Mouse (Mus musculus) small intestine, adult 2 months (tissue): ENCODE results near the gene Coro2b.

Source experiments
- CTCF ChIP-seq: fragments of 200-500 bp; IDR thresholded peaks from 2 replicates; pipeline ENCODE4 v1.5.1; 2012; ENCODE audit warnings: low read depth, mild to moderate bottlenecking, control low read depth, inconsistent platforms, low read length, moderate library complexity, mixed read lengths; ENCODE audit not compliant: insufficient replicate concordance, insufficient read length; ENCODE audit errors: extremely low read depth
- POLR2A ChIP-seq: fragments of 200-500 bp; IDR thresholded peaks from 2 replicates; pipeline ENCODE4 v1.6.1; 2012; ENCODE audit warnings: low read depth, mild to moderate bottlenecking, control low read depth, inconsistent platforms, low read length, moderate library complexity

DNA sequence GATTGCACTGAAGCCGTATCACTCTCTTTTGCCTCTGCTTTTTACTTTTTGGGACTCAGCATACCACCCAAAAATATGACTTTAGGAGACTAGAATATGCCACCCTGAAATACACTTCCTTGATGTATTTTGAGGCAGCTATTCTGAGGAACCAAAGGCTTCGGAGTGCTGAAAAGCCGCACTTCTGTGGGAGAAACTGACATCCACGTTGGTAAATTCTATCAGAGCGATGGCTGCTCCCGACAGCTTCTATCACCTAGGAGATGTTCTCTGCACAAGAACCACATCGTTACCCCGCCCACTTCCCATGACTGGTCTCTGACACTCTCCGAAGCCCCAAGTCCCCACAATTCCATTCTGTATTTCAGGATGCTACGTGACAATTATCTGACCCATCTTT is 8.0 kb upstream of the Coro2b start:
- TF ChIP-seq POLR2A (no peak), CTCF (no peak)
